Mouse (Mus musculus): ENCODE results near the gene Ppp1r3c. TPM values are rescaled to one million over a fixed set of nuclear protein-coding genes. Genes with fewer than 3 reads are reported as not detected.

Gene Ppp1r3c
- polyA plus RNA-seq, 1 experiment from 2014 or later: 23.7 TPM

DNA sequence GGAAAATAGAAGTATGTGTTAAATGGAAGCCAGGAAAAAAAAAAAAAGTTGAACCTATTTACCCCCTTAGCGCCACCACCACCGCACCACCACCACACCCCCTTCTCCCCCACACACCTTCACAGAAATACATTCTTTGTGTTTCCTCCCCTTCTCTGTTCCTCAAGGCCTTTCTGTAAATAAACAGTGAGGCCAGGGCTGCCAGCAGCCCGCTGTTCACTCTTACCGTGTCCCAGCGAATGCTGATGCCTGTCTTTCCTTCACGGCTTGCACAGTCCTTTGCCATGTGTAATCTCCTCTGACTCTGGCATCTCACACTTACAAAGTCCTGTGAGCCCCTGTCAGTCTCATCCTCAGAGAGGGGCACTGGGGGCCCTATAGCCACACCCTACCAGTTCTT lies 30.3 kb downstream of the Ppp1r3c start:
- Histone ChIP-seq H3K4me2 (ENCODE audit: low read depth, low read length) (0 out of 2 replicates have a peak overlapping the region, but pooled peaks have one; percentile 7), H3K9me3 (ENCODE audit: control insufficient read depth, low read length) (peaks cover 10% of the 10 kb centered on the region), H3K4me3 (ENCODE audit: low read depth, low read length) (no peak overlapping the region), H3K4me1 (ENCODE audit: control insufficient read depth, insufficient read depth, low read length) (peaks cover 12% of the 10 kb centered on the region), H3K9ac (ENCODE audit: low read depth, low read length) (no peak overlapping the region), H3K27ac (replicated peaks; ENCODE audit: low read depth, low read length) (peak overlapping the region; percentile 70; the same call in 1 of the 2 replicates), H3K27me3 (replicated peaks; ENCODE audit: control insufficient read depth, insufficient read depth, low read length) (no peaks in the 10 kb centered on the region), H3K36me3 (ENCODE audit: control insufficient read depth, insufficient read depth, low read length) (no peaks in the 10 kb centered on the region)
- 61% methylated on average over 6 of the region's 6 CpGs for WGBS
- ATAC-seq (ENCODE audit: low read depth) (0 out of 2 replicates have a peak, but pooled peaks have one; percentile 18), DNase-seq (ENCODE audit: low spot score) (no peak)

DNA sequence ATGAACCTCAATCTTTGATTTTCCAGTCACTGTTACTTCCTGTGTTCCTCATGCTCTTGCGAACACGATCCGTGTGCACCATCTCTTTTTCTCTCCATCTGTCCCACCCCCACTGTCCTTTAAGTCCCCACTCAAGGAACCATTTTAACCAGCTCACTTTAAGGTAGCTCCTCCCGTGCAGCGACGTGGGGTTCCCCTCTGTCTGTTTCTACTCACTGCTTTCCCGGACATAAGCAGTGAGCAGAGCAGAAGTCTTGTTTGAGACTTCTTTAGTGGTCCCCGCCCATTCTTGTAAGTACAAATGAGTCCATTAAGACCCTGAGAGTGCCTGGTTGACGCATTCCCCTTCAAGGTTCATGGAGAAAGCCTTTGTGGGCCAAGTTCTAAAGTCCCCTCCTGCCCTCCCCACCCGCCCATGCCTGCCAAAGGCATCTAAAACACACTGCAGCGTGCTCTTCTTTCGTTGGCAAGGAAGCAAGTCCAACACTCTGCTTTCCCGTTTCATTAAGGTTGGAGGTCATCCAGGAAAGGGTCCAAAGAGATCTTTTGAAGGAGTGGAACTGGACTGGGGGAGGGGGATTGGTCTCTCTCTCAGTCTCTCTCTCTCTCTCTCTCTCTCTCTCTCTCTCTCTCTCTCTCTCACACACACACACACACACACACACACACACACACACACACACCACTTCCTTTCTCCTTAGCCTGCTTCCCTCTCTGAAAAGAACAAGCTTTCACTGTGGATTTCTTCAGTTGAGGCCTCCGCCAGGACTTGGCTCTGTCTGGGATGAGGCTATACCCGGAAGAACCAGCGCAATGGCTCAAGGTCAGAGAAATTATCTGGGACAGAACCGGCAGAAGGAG lies 30.9 kb downstream of the Ppp1r3c start:
- Histone ChIP-seq H3K27me3 (replicated peaks; ENCODE audit: control insufficient read depth, insufficient read depth, low read length) (no peaks in the 10 kb centered on the region), H3K4me2 (ENCODE audit: low read depth, low read length) (0 out of 2 replicates have a peak overlapping the region, but pooled peaks have one; percentile 7), H3K9me3 (ENCODE audit: control insufficient read depth, low read length) (peaks cover 10% of the 10 kb centered on the region), H3K27ac (replicated peaks; ENCODE audit: low read depth, low read length) (peak overlapping the region; percentile 70), H3K36me3 (ENCODE audit: control insufficient read depth, insufficient read depth, low read length) (no peaks in the 10 kb centered on the region), H3K4me1 (ENCODE audit: control insufficient read depth, insufficient read depth, low read length) (peaks cover 18% of the 10 kb centered on the region), H3K4me3 (ENCODE audit: low read depth, low read length) (no peak overlapping the region), H3K9ac (ENCODE audit: low read depth, low read length) (no peak overlapping the region)
- DNase-seq (ENCODE audit: low spot score) (peak; percentile 77), ATAC-seq (ENCODE audit: low read depth) (peak; percentile 51; the same call in 1 of the 2 replicates)
- 57% methylated on average over 17 of the region's 17 CpGs for WGBS

DNA sequence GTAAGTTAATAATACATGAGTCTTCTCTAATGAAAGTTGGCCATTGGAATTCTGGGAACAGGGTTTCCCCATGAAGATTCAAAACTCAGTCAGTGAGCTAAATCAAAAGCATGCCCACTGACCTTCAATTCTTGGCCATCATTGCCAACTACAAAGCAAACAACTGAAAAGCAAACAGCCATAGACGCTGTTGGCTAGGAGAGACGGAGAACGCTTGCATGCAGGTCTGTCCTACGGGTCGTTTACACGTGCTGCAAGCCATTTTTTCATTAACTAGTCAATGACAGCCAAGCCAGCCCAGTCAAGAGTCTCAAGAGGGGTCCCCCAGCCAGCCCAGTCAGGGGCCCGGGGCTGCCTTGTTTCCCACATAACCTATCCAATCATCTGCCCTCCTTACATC lies 31.7 kb downstream of the Ppp1r3c start:
- peaks cover 18% of the 10 kb centered on the region for H3K4me1 ChIP-seq (ENCODE audit: control insufficient read depth, insufficient read depth, low read length)
- peak overlapping the region; percentile 70; the same call in 1 of the 2 replicates for H3K27ac ChIP-seq (replicated peaks; ENCODE audit: low read depth, low read length)
- H3K4me3 ChIP-seq (ENCODE audit: low read depth, low read length): no peak overlapping the region
- ATAC-seq (ENCODE audit: low read depth) (no peak), DNase-seq (ENCODE audit: low spot score) (no peak)
- no peaks in the 10 kb centered on the region for H3K27me3 ChIP-seq (replicated peaks; ENCODE audit: control insufficient read depth, insufficient read depth, low read length)
- H3K9me3 ChIP-seq (ENCODE audit: control insufficient read depth, low read length): peaks cover 4% of the 10 kb centered on the region
- 75% methylated on average over 7 of the region's 7 CpGs for WGBS
- H3K36me3 ChIP-seq (ENCODE audit: control insufficient read depth, insufficient read depth, low read length): no peaks in the 10 kb centered on the region
- no peak overlapping the region for H3K9ac ChIP-seq (ENCODE audit: low read depth, low read length)
- no peak overlapping the region for H3K4me2 ChIP-seq (ENCODE audit: low read depth, low read length)

DNA sequence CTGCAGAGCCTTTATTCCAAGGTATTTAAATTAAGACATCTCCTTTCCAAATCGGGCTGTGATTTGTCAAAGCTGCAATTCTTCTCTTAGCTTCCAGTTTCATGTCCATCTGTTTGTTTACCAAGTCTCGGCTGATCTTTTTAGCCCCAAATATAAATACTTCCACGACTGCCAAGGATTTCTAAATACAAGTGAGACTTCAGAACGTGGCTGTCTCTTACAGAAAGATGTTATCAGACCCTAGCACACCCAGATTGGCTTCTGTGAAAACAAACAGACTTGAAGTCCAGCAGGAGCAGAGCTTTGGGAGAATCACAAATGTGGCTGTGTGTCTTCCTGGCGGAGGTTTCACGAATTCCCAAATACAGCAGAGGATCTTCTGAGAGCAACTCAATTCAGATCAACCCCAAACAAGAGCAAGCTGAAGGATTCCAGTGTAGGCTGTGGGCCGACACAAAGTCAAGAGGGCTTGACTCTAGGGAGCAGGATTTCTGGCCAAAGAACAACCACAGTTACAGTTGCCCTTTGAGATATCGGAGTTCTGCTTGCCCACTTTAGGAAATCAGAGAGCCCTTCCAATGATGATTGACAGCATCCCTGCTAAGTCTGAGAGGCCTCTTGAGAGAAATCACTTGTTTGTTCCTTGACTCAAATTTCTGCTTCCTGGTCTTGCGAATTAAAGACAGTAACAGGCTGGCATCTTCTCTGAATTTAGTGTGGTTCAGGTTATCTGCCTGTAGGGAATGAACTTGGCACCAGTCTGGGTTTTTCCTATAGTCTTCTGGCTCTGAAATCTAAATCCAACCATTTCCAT lies 34.4 kb downstream of the Ppp1r3c start:
- ATAC-seq (ENCODE audit: low read depth) (no peak), DNase-seq (ENCODE audit: low spot score) (peak; percentile 55)
- Histone ChIP-seq H3K9me3 (ENCODE audit: control insufficient read depth, low read length) (no peaks in the 10 kb centered on the region; the same call in 1 of the 2 replicates), H3K4me2 (ENCODE audit: low read depth, low read length) (no peak overlapping the region), H3K4me1 (ENCODE audit: control insufficient read depth, insufficient read depth, low read length) (peaks cover 20% of the 10 kb centered on the region), H3K9ac (ENCODE audit: low read depth, low read length) (no peak overlapping the region), H3K27ac (replicated peaks; ENCODE audit: low read depth, low read length) (peak overlapping the region; percentile 64), H3K4me3 (ENCODE audit: low read depth, low read length) (no peak overlapping the region), H3K36me3 (ENCODE audit: control insufficient read depth, insufficient read depth, low read length) (no peaks in the 10 kb centered on the region), H3K27me3 (replicated peaks; ENCODE audit: control insufficient read depth, insufficient read depth, low read length) (no peaks in the 10 kb centered on the region)
- WGBS: 28% methylated on average over 9 of the region's 9 CpGs

DNA sequence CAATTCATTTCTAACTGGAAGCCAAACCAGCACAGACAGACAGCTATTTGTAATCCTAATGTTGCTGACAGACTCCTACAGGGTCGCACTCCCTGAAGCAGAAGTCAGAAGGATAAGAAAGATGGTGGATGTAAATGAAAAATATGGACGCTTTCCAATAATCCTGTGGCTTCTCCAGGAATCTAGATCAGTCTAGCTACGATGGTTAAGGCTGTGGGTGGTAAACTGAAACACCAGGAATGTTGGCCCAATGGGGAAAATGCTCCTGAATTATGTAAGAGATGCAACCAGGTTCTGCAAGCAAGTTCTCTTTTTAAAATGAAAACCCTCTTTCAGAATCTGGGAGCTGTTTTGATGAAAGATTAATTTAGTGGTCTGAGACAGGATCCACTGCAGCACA lies 35.1 kb downstream of the Ppp1r3c start:
- Histone ChIP-seq H3K4me2 (ENCODE audit: low read depth, low read length) (no peak overlapping the region), H3K27me3 (replicated peaks; ENCODE audit: control insufficient read depth, insufficient read depth, low read length) (no peaks in the 10 kb centered on the region), H3K4me1 (ENCODE audit: control insufficient read depth, insufficient read depth, low read length) (peaks cover 26% of the 10 kb centered on the region), H3K9me3 (ENCODE audit: control insufficient read depth, low read length) (no peaks in the 10 kb centered on the region; the same call in 1 of the 2 replicates), H3K27ac (replicated peaks; ENCODE audit: low read depth, low read length) (peak overlapping the region; percentile 64), H3K36me3 (ENCODE audit: control insufficient read depth, insufficient read depth, low read length) (no peaks in the 10 kb centered on the region), H3K4me3 (ENCODE audit: low read depth, low read length) (no peak overlapping the region), H3K9ac (ENCODE audit: low read depth, low read length) (no peak overlapping the region)
- no peak for ATAC-seq (ENCODE audit: low read depth)
- whole genome bisulfite sequencing: 43% methylated on average over 3 of the region's 3 CpGs
- peak; percentile 81 for DNase-seq (ENCODE audit: low spot score)

DNA sequence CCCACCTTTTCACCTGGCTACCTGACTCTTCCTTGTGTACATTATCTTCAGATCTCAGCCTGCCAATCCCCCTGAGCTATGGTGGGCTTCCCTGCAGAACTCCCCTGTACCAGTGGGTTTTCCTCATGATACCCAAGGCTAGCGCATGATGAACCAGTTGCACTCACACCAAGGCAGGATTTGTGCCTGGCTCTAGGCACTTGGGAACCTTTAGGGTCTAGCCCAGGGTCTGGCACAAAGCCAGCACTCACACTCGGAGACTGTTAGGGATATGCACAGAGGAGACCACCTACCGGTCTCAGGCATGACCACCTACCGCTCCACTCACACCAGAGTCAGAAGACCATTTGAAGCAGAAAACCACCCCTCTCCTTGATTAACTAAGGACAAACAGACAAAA lies 35.5 kb downstream of the Ppp1r3c start:
- no peak for ATAC-seq (ENCODE audit: low read depth)
- no peak for DNase-seq (ENCODE audit: low spot score)
- no peaks in the 10 kb centered on the region; the same call in 1 of the 2 replicates for H3K9me3 ChIP-seq (ENCODE audit: control insufficient read depth, low read length)
- no peaks in the 10 kb centered on the region for H3K27me3 ChIP-seq (replicated peaks; ENCODE audit: control insufficient read depth, insufficient read depth, low read length)
- H3K4me3 ChIP-seq (ENCODE audit: low read depth, low read length): no peak overlapping the region
- H3K36me3 ChIP-seq (ENCODE audit: control insufficient read depth, insufficient read depth, low read length): no peaks in the 10 kb centered on the region
- WGBS: 60% methylated on average over 4 of the region's 4 CpGs
- H3K9ac ChIP-seq (ENCODE audit: low read depth, low read length): no peak overlapping the region
- no peak overlapping the region for H3K4me2 ChIP-seq (ENCODE audit: low read depth, low read length)
- H3K4me1 ChIP-seq (ENCODE audit: control insufficient read depth, insufficient read depth, low read length): peaks cover 26% of the 10 kb centered on the region
- H3K27ac ChIP-seq (replicated peaks; ENCODE audit: low read depth, low read length): peak overlapping the region; percentile 64

DNA sequence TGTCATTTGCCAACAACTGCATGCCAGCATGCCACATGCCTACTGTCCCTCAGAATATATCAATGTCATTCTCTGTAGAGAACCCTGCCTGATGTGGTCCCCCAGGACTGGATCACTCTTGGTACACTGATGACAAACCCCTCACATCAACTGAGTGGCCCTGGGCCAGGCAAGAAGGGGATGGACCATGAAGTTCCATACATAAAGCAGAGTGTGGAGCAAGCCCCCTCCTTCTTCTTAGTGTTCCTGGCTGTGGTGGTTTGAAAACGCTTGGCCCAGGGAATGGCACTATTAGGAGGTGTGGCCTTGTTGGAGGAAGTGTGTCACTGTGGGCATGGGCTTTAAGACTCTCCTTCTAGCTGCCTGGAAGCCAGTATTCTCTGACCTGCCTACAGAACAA lies 37.3 kb downstream of the Ppp1r3c start:
- no peak for DNase-seq (ENCODE audit: low spot score)

DNA sequence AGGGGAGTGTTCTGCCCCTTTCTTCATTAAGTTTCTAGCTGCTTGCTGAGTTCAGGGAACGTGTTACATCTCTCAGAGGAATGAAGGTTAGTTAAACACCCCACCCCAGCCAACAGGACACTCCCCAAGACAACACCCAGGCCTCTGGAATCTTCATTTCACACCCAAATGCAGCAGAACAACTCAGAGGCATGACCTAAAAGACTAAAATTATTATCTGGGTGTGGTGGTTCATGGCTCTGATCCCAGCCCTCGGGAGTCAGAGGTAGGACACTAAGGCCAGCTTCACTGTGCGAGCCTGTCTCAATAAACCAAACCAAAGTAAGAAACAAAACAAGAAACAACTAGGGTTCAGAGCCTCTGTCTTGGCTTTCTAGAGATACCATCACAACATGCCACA lies 38.3 kb downstream of the Ppp1r3c start:
- Histone ChIP-seq H3K27me3 (replicated peaks; ENCODE audit: control insufficient read depth, insufficient read depth, low read length) (no peaks in the 10 kb centered on the region), H3K9ac (ENCODE audit: low read depth, low read length) (no peak overlapping the region), H3K4me3 (ENCODE audit: low read depth, low read length) (no peak overlapping the region), H3K4me1 (ENCODE audit: control insufficient read depth, insufficient read depth, low read length) (peaks cover 30% of the 10 kb centered on the region), H3K36me3 (ENCODE audit: control insufficient read depth, insufficient read depth, low read length) (no peaks in the 10 kb centered on the region), H3K27ac (replicated peaks; ENCODE audit: low read depth, low read length) (no peak overlapping the region), H3K4me2 (ENCODE audit: low read depth, low read length) (no peak overlapping the region), H3K9me3 (ENCODE audit: control insufficient read depth, low read length) (no peaks in the 10 kb centered on the region)
- 75% methylated on average over 3 of the region's 3 CpGs for WGBS
- DNase-seq (ENCODE audit: low spot score) (no peak), ATAC-seq (ENCODE audit: low read depth) (no peak)

More for the DNA sequence above, 37.3 kb downstream of the Ppp1r3c start:
- ATAC-seq (ENCODE audit: low read depth): no peak
- H3K27ac ChIP-seq (replicated peaks; ENCODE audit: low read depth, low read length): no peak overlapping the region
- no peaks in the 10 kb centered on the region; the same call in 1 of the 2 replicates for H3K9me3 ChIP-seq (ENCODE audit: control insufficient read depth, low read length)
- peaks cover 30% of the 10 kb centered on the region for H3K4me1 ChIP-seq (ENCODE audit: control insufficient read depth, insufficient read depth, low read length)
- no peak overlapping the region for H3K4me2 ChIP-seq (ENCODE audit: low read depth, low read length)
- H3K36me3 ChIP-seq (ENCODE audit: control insufficient read depth, insufficient read depth, low read length): no peaks in the 10 kb centered on the region
- 100% methylated on average over 1 of the region's 1 CpGs for WGBS
- no peak overlapping the region for H3K4me3 ChIP-seq (ENCODE audit: low read depth, low read length)
- H3K27me3 ChIP-seq (replicated peaks; ENCODE audit: control insufficient read depth, insufficient read depth, low read length): no peaks in the 10 kb centered on the region
- no peak overlapping the region for H3K9ac ChIP-seq (ENCODE audit: low read depth, low read length)
